Mouse (Mus musculus) liver, adult 2 months (tissue): ENCODE results near the gene Cdk8.

ENCODE experiments used
- CTCF ChIP-seq: fragments of 200-500 bp; IDR thresholded peaks from 2 replicates; pipeline ENCODE4 v1.5.1; 2011; ENCODE audit warnings: low read depth, low read length, control low read depth
- POLR2A ChIP-seq: fragments of 200-500 bp; IDR thresholded peaks from 2 replicates; pipeline ENCODE4 v1.6.1; 2011; ENCODE audit warnings: low read length, control low read depth; ENCODE audit not compliant: insufficient read depth; ENCODE audit errors: extremely low read depth

DNA sequence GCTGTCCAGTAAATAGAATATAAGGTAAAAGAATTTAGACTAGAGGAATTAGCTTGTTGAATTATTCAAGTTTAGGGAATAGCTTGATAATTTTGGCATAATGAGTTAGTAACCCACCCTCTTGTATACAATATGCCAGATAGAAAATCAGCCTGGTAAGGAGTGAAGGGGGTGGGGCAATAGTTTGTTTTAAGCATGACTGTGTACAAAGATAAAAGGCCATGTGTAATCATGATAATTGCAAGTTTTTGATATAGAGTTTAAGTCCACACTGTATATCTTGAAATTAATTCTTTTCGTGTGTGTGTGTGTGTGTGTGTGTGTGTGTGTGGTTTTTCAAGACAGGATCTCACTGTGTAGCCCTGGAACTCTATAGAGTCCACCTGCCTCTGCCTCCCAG, 3.3 kb downstream of the Cdk8 start:
- no peak for TF ChIP-seq CTCF
- no peak for TF ChIP-seq POLR2A
